Mouse (Mus musculus): ENCODE measurements around the gene Olfr259. TPM values are rescaled to one million over a fixed set of nuclear protein-coding genes. Genes with fewer than 3 reads are reported as not detected.

The Olfr259 gene
- not detected in 2 replicates for polyA plus RNA-seq (2012; rRNA removed; ENCODE audit: low replicate concordance)

GRCm38 (mm10) chr2:87114467-87114866 is at the start of gene Olfr259:
TSS of gene Olfr259 (minus strand) at chr2:87114567.

GRCm38 (mm10) chr2:87152524-87152923 is 38.2 kb upstream of the Olfr259 start, which contains the start of gene Olfr1111:
TSS of gene Olfr1111 (minus strand) at chr2:87152624.

GRCm38 (mm10) chr2:87140200-87140599 is 25.8 kb upstream of the Olfr259 start, which contains the start of gene Olfr1110:
TSS of gene Olfr1110 (minus strand) at chr2:87140300.

GRCm38 (mm10) chr2:87095908-87096307 is 18.5 kb downstream of the Olfr259 start, which contains the start of gene Olfr1109:
TSS of gene Olfr1109 (minus strand) at chr2:87096008.

DNA sequence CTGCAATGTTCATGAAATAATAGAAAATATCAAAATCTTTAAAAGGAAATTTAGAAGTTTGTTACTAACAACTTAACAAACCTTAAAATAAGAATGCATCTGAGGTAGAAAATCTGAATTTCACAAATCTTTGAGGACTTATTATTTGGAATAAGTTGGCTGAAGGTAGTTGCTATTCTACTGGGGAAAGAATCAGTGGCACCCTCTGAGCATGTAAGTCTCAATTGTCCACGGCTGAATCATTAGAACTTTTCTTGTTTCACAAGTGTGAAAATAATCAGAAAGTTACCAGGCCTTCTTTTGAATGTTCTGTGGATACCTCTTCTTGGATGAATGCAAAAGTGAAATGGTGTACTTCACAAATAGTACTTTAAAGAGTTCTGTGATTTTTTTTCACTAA is 38.6 kb downstream of the Olfr259 start, which contains the start of gene Olfr1107:
Gene Olfr1107 (minus strand): TSS at position 101 of the 400 bp plus-strand sequence.

Other genes with a start within 250 kb of the Olfr259 start
- gene Gm13723, start 239.8 kb downstream of the Olfr259 start, polyA plus RNA-seq (2012; rRNA removed; ENCODE audit: low replicate concordance), result not detected in 2 replicates
- not detected in 2 replicates for gene Olfr1097, start 222.4 kb downstream of the Olfr259 start, polyA plus RNA-seq (2012; rRNA removed; ENCODE audit: low replicate concordance)
- gene Olfr1098, start 190.0 kb downstream of the Olfr259 start, polyA plus RNA-seq (2012; rRNA removed; ENCODE audit: low replicate concordance), result not detected in 2 replicates
- not detected in 2 replicates for gene Olfr1099, start 153.9 kb downstream of the Olfr259 start, polyA plus RNA-seq (2012; rRNA removed; ENCODE audit: low replicate concordance)
- gene Olfr1100, start 134.6 kb downstream of the Olfr259 start, polyA plus RNA-seq (2012; rRNA removed; ENCODE audit: low replicate concordance), result not detected in 2 replicates
- not detected in 2 replicates for gene Olfr1101, start 123.3 kb downstream of the Olfr259 start, polyA plus RNA-seq (2012; rRNA removed; ENCODE audit: low replicate concordance)
- gene Olfr1102, start 116.2 kb downstream of the Olfr259 start, polyA plus RNA-seq (2012; rRNA removed; ENCODE audit: low replicate concordance), result not detected in 2 replicates
- gene Olfr1104, start 87.5 kb downstream of the Olfr259 start, polyA plus RNA-seq (2012; rRNA removed; ENCODE audit: low replicate concordance), result not detected in 2 replicates
- not detected in 2 replicates for gene Olfr1105, start 78.0 kb downstream of the Olfr259 start, polyA plus RNA-seq (2012; rRNA removed; ENCODE audit: low replicate concordance)
- gene Olfr1106, start 62.3 kb downstream of the Olfr259 start, polyA plus RNA-seq (2012; rRNA removed; ENCODE audit: low replicate concordance), result not detected in 2 replicates
- not detected in 2 replicates for gene Olfr1107, start 38.8 kb downstream of the Olfr259 start, polyA plus RNA-seq (2012; rRNA removed; ENCODE audit: low replicate concordance)
- not detected in 2 replicates for gene Olfr1109, start 18.6 kb downstream of the Olfr259 start, polyA plus RNA-seq (2012; rRNA removed; ENCODE audit: low replicate concordance)
- not detected in 2 replicates for gene Olfr1110, start 25.7 kb upstream of the Olfr259 start, polyA plus RNA-seq (2012; rRNA removed; ENCODE audit: low replicate concordance)
- gene Olfr1111, start 38.1 kb upstream of the Olfr259 start, polyA plus RNA-seq (2012; rRNA removed; ENCODE audit: low replicate concordance), result not detected in 2 replicates
- not detected in 2 replicates for gene Olfr1112, start 73.2 kb upstream of the Olfr259 start, polyA plus RNA-seq (2012; rRNA removed; ENCODE audit: low replicate concordance)
- gene Olfr1113, start 94.4 kb upstream of the Olfr259 start, polyA plus RNA-seq (2012; rRNA removed; ENCODE audit: low replicate concordance), result not detected in 2 replicates
- not detected in 2 replicates for gene Olfr1115, start 133.4 kb upstream of the Olfr259 start, polyA plus RNA-seq (2012; rRNA removed; ENCODE audit: low replicate concordance)
- not detected in 2 replicates for gene Olfr1116, start 153.0 kb upstream of the Olfr259 start, polyA plus RNA-seq (2012; rRNA removed; ENCODE audit: low replicate concordance)
- gene Olfr1118, start 193.0 kb upstream of the Olfr259 start, polyA plus RNA-seq (2012; rRNA removed; ENCODE audit: low replicate concordance), result not detected in 2 replicates
- gene Olfr1120, start 240.2 kb upstream of the Olfr259 start, polyA plus RNA-seq (2012; rRNA removed; ENCODE audit: low replicate concordance), result not detected in 2 replicates

All from duodenum, adult 2 months (tissue).